Mouse (Mus musculus) embryonic facial prominence, embryonic 11.5 days (tissue): ENCODE data around the gene Trp53rkb. TPM values are rescaled to one million over a fixed set of nuclear protein-coding genes. Genes with fewer than 3 reads are reported as not detected.

Experiments
- ATAC-seq: fragments of 200-750 bp; cut with Nextera tagmentation; replicated peaks from 2 replicates; pipeline ENCODE4 v1.8.0; 2017; ENCODE audit warnings: low read depth; ENCODE audit not compliant: insufficient number of reproducible peaks, low FRiP score, low TSS enrichment
- DNase-seq: peaks from one replicate; pipeline ENCODE4 v3.0.0-alpha.2; 2015; ENCODE audit warnings: low spot score
- H3K27ac ChIP-seq: fragments of 300-500 bp; sonication (generic); replicated peaks from 2 replicates; pipeline ENCODE4 v1.5.1; 2014; ENCODE audit warnings: mild to moderate bottlenecking, low read depth, low read length, control low read depth
- H3K27me3 ChIP-seq: fragments of 300-500 bp; sonication (generic); 2 replicates; pipeline ENCODE4 v1.6.1; 2014; ENCODE audit warnings: mild to moderate bottlenecking, low read length, moderate library complexity, mixed read lengths; ENCODE audit not compliant: control insufficient read depth, insufficient read depth
- H3K36me3 ChIP-seq: fragments of 300-500 bp; sonication (generic); replicated peaks from 2 replicates; pipeline ENCODE4 v1.6.1; 2014; ENCODE audit warnings: low read depth, mild to moderate bottlenecking, low read length, moderate library complexity, mixed read lengths; ENCODE audit not compliant: control insufficient read depth, insufficient read depth
- H3K4me1 ChIP-seq: fragments of 300-500 bp; sonication (generic); 2 replicates; pipeline ENCODE4 v1.6.1; 2014; ENCODE audit warnings: low read length, mixed read lengths; ENCODE audit not compliant: control insufficient read depth, insufficient read depth
- H3K4me2 ChIP-seq: fragments of 300-500 bp; sonication (generic); 2 replicates; pipeline ENCODE4 v1.6.1; 2014; ENCODE audit warnings: low read depth, mild to moderate bottlenecking, control low read depth, low read length, moderate library complexity
- H3K4me3 ChIP-seq: fragments of 300-500 bp; sonication (generic); 2 replicates; pipeline ENCODE4 v1.5.1; 2014; ENCODE audit warnings: low read depth, low read length, control low read depth
- H3K9ac ChIP-seq: fragments of 300-500 bp; sonication (generic); replicated peaks from 2 replicates; pipeline ENCODE4 v1.6.1; 2014; ENCODE audit warnings: mild to moderate bottlenecking, control low read depth, low read length
- H3K9me3 ChIP-seq: fragments of 300-500 bp; sonication (generic); replicated peaks from 2 replicates; pipeline ENCODE4 v1.6.1; 2016; ENCODE audit warnings: mild to moderate bottlenecking, low read length, inconsistent platforms, mixed read lengths; ENCODE audit not compliant: control insufficient read depth
- WGBS: fragments of 180-500 bp; shearing (Covaris S2); extraction: QIAGEN DNeasy Blood & Tissue Kit; methylation state at CpG from one replicate; pipeline ENCODE4 v1.1.7; 2014; 5-methylcytosine and 5-hydroxymethylcytosine counted together
- polyA plus RNA-seq: library from polyadenylated mRNA; unstranded; fragments of >200 nt; fragmentation: Nextera tagmentation; extraction: Ambion mirVana; gene quantifications from 2 replicates; pipeline ENCODE4 v1.2.1, GENCODE M21; 2014

The Trp53rkb gene
- polyA plus RNA-seq, 1 experiment from 2014 or later = 8.9 TPM

- no peak overlapping the region for H3K4me3 ChIP-seq
- no peaks in the 10 kb centered on the region for H3K9me3 ChIP-seq
- WGBS = 89% methylated on average over 7 of the region's 7 CpGs
- H3K27me3 ChIP-seq = no peaks in the 10 kb centered on the region
- no peak overlapping the region for H3K9ac ChIP-seq
- no peaks in the 10 kb centered on the region for H3K4me1 ChIP-seq
- H3K27ac ChIP-seq = no peak overlapping the region
- DNase-seq (no peak), ATAC-seq (no peak)
- H3K36me3 ChIP-seq = no peaks in the 10 kb centered on the region; the same call in none of the 2 replicates
- no peak overlapping the region for H3K4me2 ChIP-seq
Observed at GRCm38 (mm10) chr2:166800473-166800857, 8.1 kb downstream of the Trp53rkb start.

DNA sequence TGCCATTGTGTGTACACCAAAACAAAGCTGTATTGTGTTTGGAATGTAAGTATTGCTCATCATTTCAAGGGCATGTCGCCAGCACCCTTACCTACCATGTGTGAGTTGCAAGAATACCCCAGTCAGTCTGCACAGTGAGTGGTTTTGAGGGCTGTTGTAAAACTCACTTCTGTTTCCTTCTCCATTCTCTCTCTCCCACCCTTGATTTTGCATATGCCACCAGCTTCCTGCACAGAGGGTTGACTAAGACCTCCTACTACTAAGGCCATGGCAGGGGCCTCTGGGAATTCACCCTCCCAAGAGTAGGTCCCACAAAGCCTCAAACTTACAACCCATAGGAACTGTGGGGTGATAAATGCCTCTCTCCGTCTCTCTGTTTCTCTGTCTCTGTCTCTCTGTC lies 9.1 kb downstream of the Trp53rkb start:
- Histone ChIP-seq H3K9ac (no peak overlapping the region), H3K27ac (no peak overlapping the region), H3K4me1 (0 out of 2 replicates have a peak, but pooled peaks cover 3% of the 10 kb centered on the region), H3K4me3 (no peak overlapping the region), H3K9me3 (no peaks in the 10 kb centered on the region), H3K27me3 (no peaks in the 10 kb centered on the region), H3K4me2 (no peak overlapping the region), H3K36me3 (no peaks in the 10 kb centered on the region; the same call in none of the 2 replicates)
- WGBS = 74% methylated on average over 2 of the region's 2 CpGs
- no peak for DNase-seq
- ATAC-seq = no peak

DNA sequence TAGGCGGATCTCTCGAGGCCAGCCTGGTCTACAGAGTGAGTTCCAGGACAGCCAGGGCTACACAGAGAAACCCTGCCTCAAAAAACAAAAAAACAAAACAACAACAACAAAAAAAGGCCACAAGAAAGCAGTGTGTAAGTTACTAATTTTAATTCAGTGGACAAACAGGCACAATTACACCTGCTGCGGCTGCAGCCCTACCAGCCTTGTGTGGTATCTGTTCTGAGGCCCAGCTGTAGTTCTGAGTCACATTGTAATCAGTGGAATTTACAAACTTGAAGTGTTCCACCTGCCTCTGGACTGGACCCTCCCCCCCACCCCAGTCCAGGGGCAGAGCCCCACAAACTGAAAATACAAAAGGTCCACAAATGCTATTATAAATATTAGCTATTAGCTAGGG lies 11.0 kb downstream of the Trp53rkb start:
- 92% methylated on average over 3 of the region's 3 CpGs for WGBS
- H3K9ac ChIP-seq = no peak overlapping the region
- 0 out of 2 replicates have a peak, but pooled peaks cover 3% of the 10 kb centered on the region for H3K4me1 ChIP-seq
- H3K36me3 ChIP-seq = no peaks in the 10 kb centered on the region; the same call in 1 of the 2 replicates
- ATAC-seq (no peak), DNase-seq (no peak)
- H3K27ac ChIP-seq = no peak overlapping the region
- no peak overlapping the region for H3K4me2 ChIP-seq
- no peak overlapping the region for H3K4me3 ChIP-seq
- no peaks in the 10 kb centered on the region for H3K27me3 ChIP-seq
- H3K9me3 ChIP-seq = no peaks in the 10 kb centered on the region

DNA sequence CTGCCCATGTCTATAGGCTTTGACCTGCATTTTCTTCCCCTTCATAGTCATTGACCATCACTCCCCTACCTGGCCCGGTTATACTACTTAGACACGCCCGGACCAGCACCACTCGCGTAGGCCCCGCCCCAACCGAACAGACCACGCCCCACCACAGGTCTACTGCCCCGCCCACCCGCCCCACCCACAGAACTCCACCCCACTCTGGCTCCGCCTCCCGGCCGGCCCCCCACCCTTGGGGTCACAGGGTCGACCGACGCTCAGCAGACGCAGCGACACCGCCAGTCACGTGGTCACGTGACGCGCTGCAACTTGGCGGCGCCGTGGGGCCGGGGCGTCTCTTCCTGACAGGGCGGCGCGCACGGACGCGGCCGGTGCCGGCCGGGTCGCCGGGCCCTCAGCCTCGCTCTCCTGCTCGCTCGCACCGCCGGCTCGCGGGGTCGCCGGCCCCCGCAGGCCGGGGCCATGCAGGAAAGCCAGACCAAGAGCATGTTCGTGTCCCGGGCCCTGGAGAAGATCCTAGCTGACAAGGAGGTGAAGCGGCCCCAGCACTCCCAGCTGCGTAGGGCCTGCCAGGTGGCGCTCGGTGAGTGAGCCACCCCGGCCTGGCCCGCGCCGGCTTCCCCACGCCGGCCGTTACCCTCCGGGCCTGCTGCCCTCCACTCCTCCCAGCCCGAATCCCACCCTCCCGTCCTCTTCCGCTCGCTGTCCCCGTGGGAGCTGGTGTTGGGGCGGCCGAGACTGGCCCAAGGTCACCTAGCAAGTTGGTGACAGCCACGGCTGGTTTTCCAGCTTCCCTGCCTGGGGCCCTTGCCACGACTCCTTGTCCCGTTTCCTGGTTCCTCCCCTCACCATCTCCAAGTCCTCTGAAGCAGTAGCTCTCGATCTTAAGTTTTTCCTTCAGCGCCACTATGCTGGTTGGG lies 13.2 kb downstream of the Trp53rkb start, which contains the start of gene Arfgef2:
Gene Arfgef2, plus strand, starts transcription at position 339 of the 923 bp plus-strand sequence.
- Histone ChIP-seq H3K4me2 (peak within 1 kb of the TSS; percentile 89), H3K27ac (peak within 1 kb of the TSS; percentile 41), H3K9me3 (no peaks in the 10 kb centered on the region), H3K36me3 (no peaks in the 10 kb centered on the region), H3K4me3 (peak within 1 kb of the TSS; percentile 75), H3K9ac (peak within 1 kb of the TSS; percentile 79), H3K27me3 (no peaks in the 10 kb centered on the region), H3K4me1 (0 out of 2 replicates have a peak, but pooled peaks cover 3% of the 10 kb centered on the region)
- WGBS = under 1% methylated on average over 73 of the region's 76 CpGs
- DNase-seq (peak; percentile 88), ATAC-seq (peak; percentile 75)

DNA sequence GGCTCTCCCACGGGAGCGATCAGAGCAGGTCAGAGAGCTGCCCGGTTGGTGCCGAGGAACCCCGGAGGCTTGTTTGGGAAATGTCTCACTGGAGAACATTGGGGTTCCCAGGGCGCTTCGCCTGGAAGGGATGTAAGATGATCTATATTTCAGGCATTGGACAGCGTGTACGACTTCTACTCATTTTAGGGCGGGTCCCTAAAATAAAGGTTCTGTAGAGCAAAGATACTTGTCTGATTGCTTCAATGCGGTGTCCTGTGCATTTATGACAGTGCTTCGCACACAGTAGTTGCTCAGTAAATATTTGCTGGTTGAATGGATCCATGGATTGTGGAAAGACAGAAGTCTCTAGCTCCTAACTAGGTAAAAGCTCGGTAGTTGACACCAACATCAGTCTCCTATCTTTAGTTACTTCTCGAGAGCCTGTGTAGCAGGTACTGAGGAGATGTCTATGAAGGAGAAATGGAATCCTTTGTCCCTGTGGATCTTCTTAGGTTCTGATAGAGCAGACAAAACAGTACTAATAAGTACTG lies 13.9 kb downstream of the Trp53rkb start:
- no peak for ATAC-seq
- H3K4me1 ChIP-seq = 0 out of 2 replicates have a peak, but pooled peaks cover 3% of the 10 kb centered on the region
- DNase-seq = no peak

GRCm38 (mm10) chr2:166806813-166807212 lies 14.5 kb downstream of the Trp53rkb start:
- Histone ChIP-seq H3K9me3 (no peaks in the 10 kb centered on the region), H3K27ac (no peak overlapping the region), H3K4me1 (0 out of 2 replicates have a peak, but pooled peaks cover 3% of the 10 kb centered on the region), H3K36me3 (no peaks in the 10 kb centered on the region), H3K4me2 (no peak overlapping the region; the same call in 1 of the 2 replicates), H3K27me3 (no peaks in the 10 kb centered on the region), H3K4me3 (no peak overlapping the region), H3K9ac (no peak overlapping the region)
- 75% methylated on average over 6 of the region's 6 CpGs for WGBS
- DNase-seq (no peak), ATAC-seq (no peak)

More for the DNA sequence above, 13.9 kb downstream of the Trp53rkb start:
- 24% methylated on average over 14 of the region's 14 CpGs for WGBS
- Histone ChIP-seq H3K9ac (peak overlapping the region; percentile 79), H3K27ac (no peak overlapping the region), H3K36me3 (no peaks in the 10 kb centered on the region), H3K4me2 (peak overlapping the region; percentile 89), H3K9me3 (no peaks in the 10 kb centered on the region), H3K27me3 (no peaks in the 10 kb centered on the region), H3K4me3 (peak overlapping the region; percentile 75)

- Histone ChIP-seq H3K36me3 (no peaks in the 10 kb centered on the region), H3K4me2 (no peak overlapping the region), H3K9me3 (no peaks in the 10 kb centered on the region), H3K27ac (no peak overlapping the region), H3K4me1 (0 out of 2 replicates have a peak, but pooled peaks cover 3% of the 10 kb centered on the region), H3K9ac (no peak overlapping the region), H3K27me3 (no peaks in the 10 kb centered on the region), H3K4me3 (no peak overlapping the region)
- ATAC-seq (no peak), DNase-seq (no peak)
- WGBS = 88% methylated on average over 5 of the region's 5 CpGs
Observed at GRCm38 (mm10) chr2:166809499-166809898, 17.2 kb downstream of the Trp53rkb start.

- no peak overlapping the region for H3K4me2 ChIP-seq
- H3K4me1 ChIP-seq = 0 out of 2 replicates have a peak, but pooled peaks cover 3% of the 10 kb centered on the region
- ATAC-seq (no peak), DNase-seq (no peak)
- H3K4me3 ChIP-seq = no peak overlapping the region
- 86% methylated on average over 10 of the region's 10 CpGs for WGBS
- H3K27me3 ChIP-seq = no peaks in the 10 kb centered on the region
- H3K36me3 ChIP-seq = no peaks in the 10 kb centered on the region
- no peak overlapping the region for H3K27ac ChIP-seq
- H3K9ac ChIP-seq = no peak overlapping the region
- H3K9me3 ChIP-seq = no peaks in the 10 kb centered on the region
Observed at GRCm38 (mm10) chr2:166810821-166811220, 18.5 kb downstream of the Trp53rkb start.
